Mouse (Mus musculus) embryonic facial prominence, embryonic 15.5 days (tissue): Measurements from ENCODE around the gene Bcat1. TPM values are rescaled to one million over a fixed set of nuclear protein-coding genes. Genes with fewer than 3 reads are reported as not detected.

Experiments
- ATAC-seq: fragments of 200-750 bp; cut with Nextera tagmentation; 2 replicates; pipeline ENCODE4 v1.8.0; 2017; ENCODE audit warnings: low read depth, moderate TSS enrichment; ENCODE audit not compliant: insufficient number of reproducible peaks, low FRiP score, low TSS enrichment
- H3K27ac ChIP-seq: fragments of 300-500 bp; sonication (generic); replicated peaks from 2 replicates; pipeline ENCODE4 v1.5.1; 2015; ENCODE audit warnings: mild to moderate bottlenecking, inconsistent platforms
- H3K27me3 ChIP-seq: fragments of 300-500 bp; sonication (generic); 2 replicates; pipeline ENCODE4 v1.6.1; 2015; ENCODE audit warnings: inconsistent platforms
- H3K36me3 ChIP-seq: fragments of 300-500 bp; sonication (generic); 2 replicates; pipeline ENCODE4 v1.6.1; 2015; ENCODE audit warnings: mild to moderate bottlenecking, inconsistent platforms
- H3K4me1 ChIP-seq: fragments of 300-500 bp; sonication (generic); 2 replicates; pipeline ENCODE4 v1.6.1; 2015; ENCODE audit warnings: inconsistent platforms
- H3K4me2 ChIP-seq: fragments of 300-500 bp; sonication (generic); replicated peaks from 2 replicates; pipeline ENCODE4 v1.6.1; 2015; ENCODE audit warnings: mild to moderate bottlenecking, inconsistent platforms
- H3K4me3 ChIP-seq: fragments of 300-500 bp; sonication (generic); replicated peaks from 2 replicates; pipeline ENCODE4 v1.5.1; 2015; ENCODE audit warnings: mild to moderate bottlenecking, inconsistent platforms
- H3K9ac ChIP-seq: fragments of 300-500 bp; sonication (generic); 2 replicates; pipeline ENCODE4 v1.6.1; 2015; ENCODE audit warnings: inconsistent platforms
- H3K9me3 ChIP-seq: fragments of 300-500 bp; sonication (generic); replicated peaks from 2 replicates; pipeline ENCODE4 v1.6.1; 2016; ENCODE audit warnings: inconsistent platforms
- WGBS: fragments of 180-500 bp; shearing (Covaris S2); methylation state at CpG from one replicate; pipeline ENCODE4 v1.1.7; 2015; 5-methylcytosine and 5-hydroxymethylcytosine counted together
- polyA plus RNA-seq: library from polyadenylated mRNA; unstranded; fragments of >200 nt; fragmentation: Nextera tagmentation; extraction: Ambion mirVana; gene quantifications from 2 replicates; pipeline ENCODE4 v1.2.1, GENCODE M21; 2015

Bcat1 gene
- polyA plus RNA-seq, 1 experiment from 2014 or later: 22.7 TPM

- Histone ChIP-seq H3K4me3 (no peak overlapping the region), H3K4me2 (no peak overlapping the region), H3K9ac (no peak overlapping the region), H3K27ac (no peak overlapping the region), H3K9me3 (no peaks in the 10 kb centered on the region), H3K4me1 (no peaks in the 10 kb centered on the region), H3K27me3 (no peaks in the 10 kb centered on the region), H3K36me3 (no peaks in the 10 kb centered on the region)
- ATAC-seq: no peak
- 65% methylated on average over 5 of the region's 5 CpGs for WGBS
Observed at GRCm38 (mm10) chr6:145022349-145022748, 53.6 kb downstream of the Bcat1 start.

GRCm38 (mm10) chr6:145020553-145020952 is 55.4 kb downstream of the Bcat1 start:
- ATAC-seq: no peak
- no peak overlapping the region for H3K27ac ChIP-seq
- H3K4me2 ChIP-seq: no peak overlapping the region
- WGBS: 52% methylated on average over 4 of the region's 4 CpGs
- H3K9me3 ChIP-seq: no peaks in the 10 kb centered on the region
- H3K27me3 ChIP-seq: no peaks in the 10 kb centered on the region
- no peak overlapping the region for H3K4me3 ChIP-seq
- no peak overlapping the region for H3K9ac ChIP-seq
- no peaks in the 10 kb centered on the region for H3K36me3 ChIP-seq
- H3K4me1 ChIP-seq: no peaks in the 10 kb centered on the region

GRCm38 (mm10) chr6:145018295-145018694 is 57.7 kb downstream of the Bcat1 start:
- no peaks in the 10 kb centered on the region for H3K36me3 ChIP-seq
- no peaks in the 10 kb centered on the region for H3K4me1 ChIP-seq
- H3K27ac ChIP-seq: no peak overlapping the region
- H3K9me3 ChIP-seq: no peaks in the 10 kb centered on the region
- H3K4me3 ChIP-seq: no peak overlapping the region
- no peak overlapping the region for H3K4me2 ChIP-seq
- H3K27me3 ChIP-seq: no peaks in the 10 kb centered on the region
- ATAC-seq: no peak
- WGBS: 90% methylated on average over 5 of the region's 5 CpGs
- H3K9ac ChIP-seq: no peak overlapping the region

GRCm38 (mm10) chr6:145017508-145017907 is 58.5 kb downstream of the Bcat1 start:
- Histone ChIP-seq H3K4me3 (no peak overlapping the region), H3K27me3 (no peaks in the 10 kb centered on the region), H3K9ac (no peak overlapping the region), H3K36me3 (no peaks in the 10 kb centered on the region), H3K4me1 (no peaks in the 10 kb centered on the region), H3K4me2 (no peak overlapping the region), H3K27ac (no peak overlapping the region), H3K9me3 (no peaks in the 10 kb centered on the region)
- no peak for ATAC-seq
- 87% methylated on average over 4 of the region's 4 CpGs for WGBS

- H3K27ac ChIP-seq: no peak overlapping the region
Observed at GRCm38 (mm10) chr6:145016639-145017038, 59.3 kb downstream of the Bcat1 start.

GRCm38 (mm10) chr6:145014944-145015343 is 61.0 kb downstream of the Bcat1 start:
- no peak overlapping the region for H3K4me3 ChIP-seq
- no peaks in the 10 kb centered on the region for H3K36me3 ChIP-seq
- no peak for ATAC-seq
- no peak overlapping the region for H3K27ac ChIP-seq
- H3K9me3 ChIP-seq: no peaks in the 10 kb centered on the region
- no peaks in the 10 kb centered on the region for H3K4me1 ChIP-seq
- no peaks in the 10 kb centered on the region for H3K27me3 ChIP-seq
- H3K4me2 ChIP-seq: no peak overlapping the region
- 99% methylated on average over 2 of the region's 2 CpGs for WGBS
- H3K9ac ChIP-seq: no peak overlapping the region

More at GRCm38 (mm10) chr6:145016639-145017038, 59.3 kb downstream of the Bcat1 start:
- Histone ChIP-seq H3K9ac (no peak overlapping the region), H3K4me1 (no peaks in the 10 kb centered on the region), H3K4me3 (no peak overlapping the region), H3K4me2 (no peak overlapping the region), H3K36me3 (no peaks in the 10 kb centered on the region), H3K27me3 (no peaks in the 10 kb centered on the region), H3K9me3 (no peaks in the 10 kb centered on the region)
- 95% methylated on average over 16 of the region's 16 CpGs for WGBS
- no peak for ATAC-seq

GRCm38 (mm10) chr6:145012699-145013098 is 63.3 kb downstream of the Bcat1 start:
- ATAC-seq: no peak

GRCm38 (mm10) chr6:145011141-145011540 is 64.8 kb downstream of the Bcat1 start:
- Histone ChIP-seq H3K36me3 (no peaks in the 10 kb centered on the region), H3K27ac (no peak overlapping the region), H3K4me3 (no peak overlapping the region), H3K27me3 (no peaks in the 10 kb centered on the region), H3K4me2 (no peak overlapping the region), H3K4me1 (no peaks in the 10 kb centered on the region), H3K9me3 (no peaks in the 10 kb centered on the region), H3K9ac (no peak overlapping the region)
- 65% methylated on average over 8 of the region's 8 CpGs for WGBS
- ATAC-seq: no peak

More at GRCm38 (mm10) chr6:145012699-145013098, 63.3 kb downstream of the Bcat1 start:
- no peak overlapping the region for H3K4me3 ChIP-seq
- no peak overlapping the region for H3K27ac ChIP-seq
- no peak overlapping the region for H3K9ac ChIP-seq
- no peak overlapping the region for H3K4me2 ChIP-seq
- no peaks in the 10 kb centered on the region for H3K36me3 ChIP-seq
- H3K9me3 ChIP-seq: no peaks in the 10 kb centered on the region
- 66% methylated on average over 8 of the region's 8 CpGs for WGBS
- H3K4me1 ChIP-seq: no peaks in the 10 kb centered on the region
- no peaks in the 10 kb centered on the region for H3K27me3 ChIP-seq

- WGBS: 54% methylated on average over 8 of the region's 8 CpGs
- H3K4me2 ChIP-seq: no peak overlapping the region
Observed at GRCm38 (mm10) chr6:145009859-145010818, 65.8 kb downstream of the Bcat1 start.

GRCm38 (mm10) chr6:145003459-145003858 is 72.5 kb downstream of the Bcat1 start:
- Histone ChIP-seq H3K27me3 (no peaks in the 10 kb centered on the region), H3K4me3 (no peak overlapping the region), H3K4me2 (no peak overlapping the region), H3K9ac (no peak overlapping the region), H3K36me3 (no peaks in the 10 kb centered on the region), H3K27ac (no peak overlapping the region), H3K4me1 (0 out of 2 replicates have a peak, but pooled peaks cover 7% of the 10 kb centered on the region), H3K9me3 (no peaks in the 10 kb centered on the region)
- ATAC-seq: no peak

More at GRCm38 (mm10) chr6:145009859-145010818, 65.8 kb downstream of the Bcat1 start:
- Histone ChIP-seq H3K4me3 (no peak overlapping the region), H3K36me3 (no peaks in the 10 kb centered on the region), H3K4me1 (no peaks in the 10 kb centered on the region), H3K27ac (no peak overlapping the region), H3K27me3 (no peaks in the 10 kb centered on the region), H3K9me3 (no peaks in the 10 kb centered on the region), H3K9ac (no peak overlapping the region)
- no peak; the same call in 1 of the 2 replicates for ATAC-seq

- WGBS: 42% methylated on average over 13 of the region's 14 CpGs
- H3K4me1 ChIP-seq: 0 out of 2 replicates have a peak, but pooled peaks cover 7% of the 10 kb centered on the region
- no peak overlapping the region for H3K27ac ChIP-seq
- no peak overlapping the region for H3K4me3 ChIP-seq
- no peaks in the 10 kb centered on the region for H3K9me3 ChIP-seq
- no peaks in the 10 kb centered on the region for H3K27me3 ChIP-seq
- ATAC-seq: no peak
- no peak overlapping the region for H3K4me2 ChIP-seq
- H3K9ac ChIP-seq: no peak overlapping the region
- no peaks in the 10 kb centered on the region for H3K36me3 ChIP-seq
Observed at GRCm38 (mm10) chr6:145002094-145002936, 73.7 kb downstream of the Bcat1 start.
